Mouse (Mus musculus) megakaryocyte, embryonic 14.5 days (primary cell): Measurements from ENCODE around the gene Mrc1. TPM values are rescaled to one million over a fixed set of nuclear protein-coding genes. Genes with fewer than 3 reads are reported as not detected.
A peak's percentile ranks its signal among the peaks of the same experiment; 100 is the strongest.

Source experiments
- H3K27me3 ChIP-seq: replicated peaks from 2 replicates; pipeline ENCODE3; 2012; ENCODE audit warnings: inconsistent platforms
- H3K36me3 ChIP-seq: replicated peaks from 2 replicates; pipeline ENCODE3; 2012; ENCODE audit warnings: low read length, inconsistent platforms, mixed read lengths
- H3K4me1 ChIP-seq: 2 replicates; pipeline ENCODE4 v1.6.1; 2012; ENCODE audit warnings: inconsistent platforms
- H3K4me3 ChIP-seq: replicated peaks from 2 replicates; pipeline ENCODE3; 2012; ENCODE audit warnings: moderate library complexity, mild to moderate bottlenecking, inconsistent platforms
- H3K9me3 ChIP-seq: 2 replicates; pipeline ENCODE4 v1.6.1; 2012; ENCODE audit warnings: inconsistent platforms
- FLI1 ChIP-seq: IDR thresholded peaks from 2 replicates; pipeline ENCODE4 v1.6.1; 2012; ENCODE audit warnings: low read length, inconsistent platforms, mixed read lengths
- GATA1 ChIP-seq: IDR thresholded peaks from 3 replicates; pipeline ENCODE4 v1.6.1; 2012; ENCODE audit warnings: mixed read lengths, low read length, inconsistent platforms, borderline replicate concordance
- polyA plus RNA-seq: library from polyadenylated mRNA; stranded (reverse); fragments of >175 nt; gene quantifications from 2 replicates; pipeline ENCODE4 v1.2.3, GENCODE M21; 2012; ENCODE audit warnings: low replicate concordance; ENCODE audit not compliant: insufficient read depth

Mrc1 gene
- polyA plus RNA-seq, 1 experiment = not detected

GRCm38 (mm10) chr2:14275796-14276195, 46.6 kb downstream of the Mrc1 start:
- Histone ChIP-seq H3K9me3 (no peaks in the 10 kb centered on the region), H3K36me3 (no peaks in the 10 kb centered on the region), H3K27me3 (no peaks in the 10 kb centered on the region), H3K4me3 (no peak overlapping the region), H3K4me1 (peaks cover 17% of the 10 kb centered on the region)
- TF ChIP-seq GATA1 (no peak), FLI1 (no peak)

GRCm38 (mm10) chr2:14279256-14279655, 50.1 kb downstream of the Mrc1 start:
- no peaks in the 10 kb centered on the region for H3K9me3 ChIP-seq
- H3K4me3 ChIP-seq = no peak overlapping the region
- no peaks in the 10 kb centered on the region for H3K36me3 ChIP-seq
- peaks cover 5% of the 10 kb centered on the region; the same call in 1 of the 2 replicates for H3K4me1 ChIP-seq
- no peaks in the 10 kb centered on the region for H3K27me3 ChIP-seq
- TF ChIP-seq FLI1 (no peak), GATA1 (no peak)

GRCm38 (mm10) chr2:14279795-14280194, 50.6 kb downstream of the Mrc1 start:
- TF ChIP-seq FLI1 (no peak), GATA1 (no peak)
- peaks cover 5% of the 10 kb centered on the region; the same call in 1 of the 2 replicates for H3K4me1 ChIP-seq
- no peak overlapping the region for H3K4me3 ChIP-seq
- no peaks in the 10 kb centered on the region for H3K27me3 ChIP-seq
- no peaks in the 10 kb centered on the region for H3K9me3 ChIP-seq
- H3K36me3 ChIP-seq = no peaks in the 10 kb centered on the region

GRCm38 (mm10) chr2:14295334-14295733, 66.1 kb downstream of the Mrc1 start:
- Histone ChIP-seq H3K9me3 (no peaks in the 10 kb centered on the region), H3K4me3 (peak overlapping the region; percentile 78), H3K36me3 (no peaks in the 10 kb centered on the region), H3K27me3 (no peaks in the 10 kb centered on the region), H3K4me1 (peaks cover 21% of the 10 kb centered on the region)
- TF ChIP-seq FLI1 = no peak

GRCm38 (mm10) chr2:14312505-14313380, 83.6 kb downstream of the Mrc1 start:
- Histone ChIP-seq H3K36me3 (peaks cover 26% of the 10 kb centered on the region), H3K4me3 (peak overlapping the region; percentile 57), H3K9me3 (peaks cover 14% of the 10 kb centered on the region), H3K4me1 (peaks cover 67% of the 10 kb centered on the region), H3K27me3 (no peaks in the 10 kb centered on the region)
- TF ChIP-seq GATA1 (no peak; the same call in 2 of the 3 replicates), FLI1 (no peak)

- no peak overlapping the region for H3K4me3 ChIP-seq
- peaks cover 53% of the 10 kb centered on the region for H3K4me1 ChIP-seq
- peaks cover 14% of the 10 kb centered on the region for H3K9me3 ChIP-seq
- H3K36me3 ChIP-seq = peaks cover 37% of the 10 kb centered on the region
- H3K27me3 ChIP-seq = no peaks in the 10 kb centered on the region
- TF ChIP-seq FLI1 = no peak
- TF ChIP-seq GATA1 = no peak
These were observed 85.9 kb downstream of the Mrc1 start for GRCm38 (mm10) chr2:14315113-14315512.

- Histone ChIP-seq H3K4me1 (peaks cover 42% of the 10 kb centered on the region), H3K4me3 (no peak overlapping the region), H3K27me3 (no peaks in the 10 kb centered on the region), H3K9me3 (peaks cover 25% of the 10 kb centered on the region), H3K36me3 (peaks cover 27% of the 10 kb centered on the region)
- TF ChIP-seq GATA1 (no peak), FLI1 (no peak)
These were observed 112.6 kb downstream of the Mrc1 start for GRCm38 (mm10) chr2:14341652-14342308.

- peaks cover 21% of the 10 kb centered on the region for H3K9me3 ChIP-seq
- H3K27me3 ChIP-seq = no peaks in the 10 kb centered on the region
These were observed 113.2 kb downstream of the Mrc1 start for GRCm38 (mm10) chr2:14342309-14342839.

More at GRCm38 (mm10) chr2:14342309-14342839, 113.2 kb downstream of the Mrc1 start:
- TF ChIP-seq GATA1 (no peak), FLI1 (no peak)
- H3K4me1 ChIP-seq = peaks cover 39% of the 10 kb centered on the region
- H3K4me3 ChIP-seq = no peak overlapping the region
- H3K36me3 ChIP-seq = peaks cover 21% of the 10 kb centered on the region

Other genes starting within 250 kb of the Mrc1 start
- gene Hacd1, start 173.3 kb upstream of the Mrc1 start, polyA plus RNA-seq = 101 and 115 TPM in 2 replicates
- 9.9 and 12.6 TPM in 2 replicates for gene Stam, start 155.3 kb upstream of the Mrc1 start, polyA plus RNA-seq
- gene Tmem236, start 54.9 kb upstream of the Mrc1 start, polyA plus RNA-seq = not detected in 2 replicates
- gene Slc39a12, start 158.9 kb downstream of the Mrc1 start, polyA plus RNA-seq = not detected in 2 replicates